Mouse (Mus musculus) MEL (cell line): ENCODE measurements around the gene Foxq1.

Experiments used
- CTCF ChIP-seq, 3 experiments: IDR thresholded peaks in 2 of 3; conservative IDR thresholded peaks in 1 of 3; 2 replicates each; pipeline ENCODE4 v1.5.1; 2011 to 2012; ENCODE audit warnings: low read length in 3 of 3, low read depth in 2 of 3, mild to moderate bottlenecking in 2 of 3, improper control_type of control experiment in 1 of 3, inconsistent platforms in 1 of 3, mixed read lengths in 1 of 3, moderate library complexity in 1 of 3; ENCODE audit not compliant: control insufficient read depth in 1 of 3, insufficient read depth in 1 of 3, poor library complexity in 1 of 3, severe bottlenecking in 1 of 3
- GATA1 ChIP-seq: IDR thresholded peaks from 2 replicates; pipeline ENCODE4 v1.6.1; 2011; ENCODE audit warnings: low read depth, low read length, improper control_type of control experiment
- JUND ChIP-seq: IDR thresholded peaks from 2 replicates; pipeline ENCODE4 v1.6.1; 2011; ENCODE audit warnings: low read depth, mild to moderate bottlenecking, improper control_type of control experiment, low read length

- no peak for TF ChIP-seq GATA1
- no peak for TF ChIP-seq CTCF (IDR thresholded peaks at IDR 0.05 in 2 of 3, conservative IDR thresholded peaks at IDR 0.05 in 1 of 3; ENCODE audit: control insufficient read depth in 1 of 3, insufficient read depth in 1 of 3, low read depth in 2 of 3, low read length in 3 of 3, poor library complexity in 1 of 3, severe bottlenecking in 1 of 3)
- no peak for TF ChIP-seq JUND
Measured at GRCm38 (mm10) chr13:31524976-31525375, 31.0 kb upstream of the Foxq1 start.
